Mouse (Mus musculus) retina, embryonic 14.5 days (tissue): ENCODE results near the gene Cep162.

Experiments
- DNase-seq: peaks from one replicate; pipeline ENCODE4 v3.0.0-alpha.2; 2015; ENCODE audit warnings: low spot score

Gene Cep162

GRCm38 (mm10) chr9:87254903-87255695, at the start of gene Cep162:
Cep162 (minus strand) TSS chr9:87255536.
- peak; percentile 90 for DNase-seq

- DNase-seq: no peak
Observed at GRCm38 (mm10) chr9:87303196-87303595, 47.9 kb upstream of the Cep162 start.

- DNase-seq: peak; percentile 65
Observed at GRCm38 (mm10) chr9:87298900-87299299, 43.6 kb upstream of the Cep162 start.

GRCm38 (mm10) chr9:87297522-87297921, 42.2 kb upstream of the Cep162 start:
- no peak for DNase-seq

- no peak for DNase-seq
Observed at GRCm38 (mm10) chr9:87255696-87256030, 327 bp upstream of the Cep162 start.

- DNase-seq: peak; percentile 73
Observed at GRCm38 (mm10) chr9:87248118-87248517, 7.2 kb downstream of the Cep162 start.

- DNase-seq: no peak
Observed at GRCm38 (mm10) chr9:87247678-87248077, 7.7 kb downstream of the Cep162 start.

- DNase-seq: no peak
Observed at GRCm38 (mm10) chr9:87213204-87213603, 42.1 kb downstream of the Cep162 start.

- DNase-seq: no peak
Observed at GRCm38 (mm10) chr9:87210830-87211339, 44.5 kb downstream of the Cep162 start.

GRCm38 (mm10) chr9:87202431-87202830, 52.9 kb downstream of the Cep162 start:
- DNase-seq: no peak

- no peak for DNase-seq
Observed at GRCm38 (mm10) chr9:87200919-87201318, 54.4 kb downstream of the Cep162 start.

- DNase-seq: no peak
Observed at GRCm38 (mm10) chr9:87200426-87200825, 54.9 kb downstream of the Cep162 start.

- DNase-seq: no peak
Observed at GRCm38 (mm10) chr9:87198036-87198435, 57.3 kb downstream of the Cep162 start.

- DNase-seq: no peak
Observed at GRCm38 (mm10) chr9:87197277-87197676, 58.1 kb downstream of the Cep162 start.

GRCm38 (mm10) chr9:87193721-87194120, 61.6 kb downstream of the Cep162 start:
- no peak for DNase-seq

GRCm38 (mm10) chr9:87187336-87187735, 68.0 kb downstream of the Cep162 start:
- no peak for DNase-seq

GRCm38 (mm10) chr9:87182231-87182630, 73.1 kb downstream of the Cep162 start:
- no peak for DNase-seq

- no peak for DNase-seq
Observed at GRCm38 (mm10) chr9:87178534-87178933, 76.8 kb downstream of the Cep162 start.

GRCm38 (mm10) chr9:87171517-87171916, 83.8 kb downstream of the Cep162 start:
- DNase-seq: no peak

- no peak for DNase-seq
Observed at GRCm38 (mm10) chr9:87170891-87171290, 84.4 kb downstream of the Cep162 start.

- no peak for DNase-seq
Observed at GRCm38 (mm10) chr9:87169144-87169543, 86.2 kb downstream of the Cep162 start.

GRCm38 (mm10) chr9:87168051-87168450, 87.3 kb downstream of the Cep162 start:
- no peak for DNase-seq

- no peak for DNase-seq
Observed at GRCm38 (mm10) chr9:87167001-87167830, 88.1 kb downstream of the Cep162 start.
